Mouse (Mus musculus) monocyte, adult 5-6 weeks (primary cell): Measurements from ENCODE around the gene Iqch. TPM values are rescaled to one million over a fixed set of nuclear protein-coding genes. Genes with fewer than 3 reads are reported as not detected.

ENCODE experiments used
- ATAC-seq: fragments of 153-309, 156-312 bp; replicated peaks from 2 replicates; pipeline ENCODE4 v1.8.0; 2017; ENCODE audit warnings: mild to moderate bottlenecking; ENCODE audit not compliant: low TSS enrichment, insufficient number of reproducible peaks, severe bottlenecking, poor library complexity, low FRiP score
- total RNA-seq: library from RNA; stranded (forward); fragments of 200-1000, 200-491, 200-594 nt; gene quantifications from 3 replicates; pipeline ENCODE4 v1.2.3, GENCODE M21; 2017

Iqch gene
- not detected in 3 replicates for total RNA-seq

GRCm38 (mm10) chr9:63602043-63602939 lies at the start of gene Iqch, which contains the start of gene Aagab:
TSS of gene Iqch (minus strand) at chr9:63602493.
TSS of gene Aagab (plus strand) at chr9:63602660.
- peak; percentile 89 for ATAC-seq

DNA sequence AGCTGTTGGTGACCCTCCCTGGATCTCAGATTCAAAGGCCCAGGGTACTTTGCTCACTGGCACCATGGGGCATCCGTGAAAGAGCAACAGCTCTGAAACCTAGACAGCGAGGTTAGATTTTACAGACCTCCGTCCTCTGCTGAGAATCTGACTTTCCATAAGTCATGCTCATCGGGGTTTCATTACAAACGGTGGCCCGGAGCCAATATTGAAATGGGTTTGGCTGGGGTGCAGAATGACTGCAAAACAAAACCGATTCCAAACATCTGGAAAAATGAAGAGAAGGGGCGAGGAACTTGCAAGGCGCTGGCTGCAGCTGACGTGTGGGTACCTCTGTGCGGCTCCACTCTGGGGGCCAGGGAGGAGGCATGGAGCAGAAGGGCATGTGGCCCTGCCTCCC lies 49.3 kb upstream of the Iqch start:
- no peak for ATAC-seq

DNA sequence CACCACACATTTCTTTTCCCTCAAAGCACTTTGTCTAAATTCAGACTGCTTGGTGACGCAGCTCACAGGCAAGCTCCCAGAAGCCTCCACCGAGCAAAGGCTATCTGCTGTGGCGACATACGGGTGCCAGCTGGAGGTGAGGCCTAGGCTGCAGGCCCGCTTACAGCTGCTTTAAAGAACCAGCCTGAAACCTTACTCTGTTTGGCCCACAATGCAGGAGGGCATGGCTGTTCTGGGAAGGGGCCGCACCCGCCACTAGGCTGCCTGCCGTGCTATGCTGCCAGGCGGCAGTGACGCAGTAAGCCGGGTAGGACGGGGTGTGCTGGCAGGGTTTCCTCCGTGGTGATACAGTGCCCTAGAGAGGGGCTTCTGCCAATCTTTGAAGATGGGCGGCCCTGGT lies 48.6 kb upstream of the Iqch start:
- ATAC-seq = no peak

- no peak for ATAC-seq
Observed at GRCm38 (mm10) chr9:63649841-63650545, 47.7 kb upstream of the Iqch start.

- no peak for ATAC-seq
Observed at GRCm38 (mm10) chr9:63648520-63648918, 46.2 kb upstream of the Iqch start.

DNA sequence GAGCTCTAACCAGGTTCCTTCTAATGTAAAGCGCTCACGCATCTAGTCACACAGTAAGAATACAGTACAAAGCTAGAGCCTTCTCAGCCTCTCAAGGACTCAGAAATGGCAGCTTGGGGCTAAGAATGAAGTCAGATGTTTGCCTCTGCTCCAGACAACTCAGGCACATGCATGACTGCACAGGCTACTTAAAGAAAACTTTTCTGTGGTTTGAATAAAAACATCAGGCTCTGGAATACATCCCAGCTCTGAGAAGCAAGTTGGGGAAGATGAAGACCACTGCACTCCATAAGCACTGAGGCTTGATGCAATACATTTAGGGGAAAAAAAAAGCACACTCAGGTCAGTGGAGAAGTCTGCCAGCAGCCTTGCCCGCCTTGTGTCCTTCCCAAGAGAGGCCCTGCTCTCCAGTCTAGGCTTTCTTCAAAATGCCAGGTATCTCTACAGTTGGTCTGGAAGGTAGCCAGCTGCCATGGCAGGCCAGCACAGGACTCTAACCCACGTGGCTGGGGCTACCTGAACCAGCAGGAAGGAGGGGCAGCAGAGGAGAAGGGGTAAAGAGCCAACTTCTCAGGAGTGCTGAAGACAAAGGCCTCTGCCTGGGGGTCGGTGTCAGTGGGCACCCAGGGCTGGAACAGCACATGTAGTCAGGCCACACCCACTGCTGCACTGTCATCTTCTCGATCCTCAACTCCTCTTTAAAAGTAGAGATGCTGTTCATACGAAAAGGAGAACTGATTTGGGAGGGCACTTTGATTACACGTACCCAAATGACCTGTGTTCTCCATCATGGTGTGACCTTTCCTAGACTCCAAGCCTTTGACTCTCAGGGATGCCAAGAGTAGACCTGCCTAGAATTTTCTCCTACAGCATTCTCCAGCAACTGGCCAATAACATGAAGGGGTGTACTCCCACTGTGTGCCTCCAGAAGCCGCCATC lies 45.6 kb upstream of the Iqch start:
- ATAC-seq = no peak

- ATAC-seq = no peak
Observed at GRCm38 (mm10) chr9:63645084-63645483, 42.8 kb upstream of the Iqch start.

GRCm38 (mm10) chr9:63644011-63644410 lies 41.7 kb upstream of the Iqch start:
- ATAC-seq = no peak

DNA sequence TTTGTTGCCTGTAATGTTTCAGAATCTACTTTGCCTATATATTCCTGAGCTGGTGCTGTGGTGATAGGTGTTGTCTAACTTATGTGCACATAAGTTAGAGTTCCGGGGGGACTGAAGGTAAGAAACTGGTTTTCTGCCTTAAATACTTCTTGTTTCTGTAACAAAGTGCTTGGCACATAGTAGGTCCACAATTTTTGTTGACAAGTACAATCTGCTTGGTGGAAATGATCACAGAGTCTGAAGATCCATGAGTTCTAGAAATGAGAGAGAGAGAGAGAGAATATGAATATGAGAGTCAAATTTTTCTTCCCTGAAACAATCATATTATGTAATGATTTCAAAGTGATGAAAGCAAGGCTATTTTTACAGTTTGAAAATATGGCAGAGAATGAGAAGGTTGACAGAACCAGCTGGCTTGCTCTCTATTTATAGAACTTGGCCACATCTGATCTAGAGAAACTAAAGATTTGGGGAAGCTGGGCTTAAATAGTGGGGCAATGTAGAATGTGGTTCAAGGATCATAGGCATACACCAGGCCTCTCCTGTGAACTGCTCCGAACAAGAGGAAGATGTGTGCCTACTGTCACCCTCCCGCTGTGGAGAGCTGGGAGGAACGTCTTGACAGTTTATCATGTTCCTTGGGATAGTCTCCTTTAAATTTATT lies 39.8 kb upstream of the Iqch start:
- ATAC-seq = peak; percentile 88

DNA sequence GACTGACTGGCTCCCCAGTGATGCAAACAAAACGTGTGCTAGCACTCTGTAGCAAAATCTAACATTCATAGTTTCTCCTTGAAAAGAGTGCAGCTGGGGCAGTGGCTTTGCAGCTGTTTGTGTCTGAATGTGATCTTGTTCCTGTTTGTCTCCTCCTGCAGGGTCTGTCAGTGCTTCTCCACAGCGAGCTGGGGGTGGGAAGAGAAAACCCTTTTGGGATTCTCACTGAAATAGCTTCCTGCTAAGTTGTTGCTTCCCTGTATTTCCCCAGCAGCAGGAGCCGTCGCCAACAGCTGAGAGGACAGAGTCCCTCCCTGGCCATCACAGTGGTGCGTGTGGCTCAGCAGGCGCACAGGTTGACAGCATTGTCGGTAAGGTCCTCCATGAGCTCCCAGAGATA lies 33.8 kb upstream of the Iqch start:
- no peak for ATAC-seq

DNA sequence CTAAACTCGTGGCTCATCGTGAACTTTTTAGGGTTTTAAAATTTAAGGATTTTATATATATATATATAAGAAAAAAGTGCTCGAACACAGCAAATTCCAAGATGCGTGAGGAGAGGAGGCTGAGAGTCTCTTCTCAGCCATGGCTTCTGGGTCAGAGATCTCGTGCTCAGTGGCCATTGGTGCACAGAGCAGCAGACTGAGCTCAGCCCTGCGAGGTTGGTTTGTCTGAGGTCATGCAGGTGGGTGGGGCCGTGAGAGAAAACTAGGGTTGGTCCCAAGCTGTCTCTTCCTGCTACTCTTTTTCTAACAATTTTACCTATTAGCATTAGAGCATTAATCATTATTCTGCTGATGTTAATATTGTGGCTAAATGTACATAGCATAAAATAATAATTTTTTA lies 31.0 kb upstream of the Iqch start:
- ATAC-seq = no peak

- no peak for ATAC-seq
Observed at GRCm38 (mm10) chr9:63632924-63633323, 30.6 kb upstream of the Iqch start.

- ATAC-seq = no peak
Observed at GRCm38 (mm10) chr9:63632045-63632444, 29.8 kb upstream of the Iqch start.

DNA sequence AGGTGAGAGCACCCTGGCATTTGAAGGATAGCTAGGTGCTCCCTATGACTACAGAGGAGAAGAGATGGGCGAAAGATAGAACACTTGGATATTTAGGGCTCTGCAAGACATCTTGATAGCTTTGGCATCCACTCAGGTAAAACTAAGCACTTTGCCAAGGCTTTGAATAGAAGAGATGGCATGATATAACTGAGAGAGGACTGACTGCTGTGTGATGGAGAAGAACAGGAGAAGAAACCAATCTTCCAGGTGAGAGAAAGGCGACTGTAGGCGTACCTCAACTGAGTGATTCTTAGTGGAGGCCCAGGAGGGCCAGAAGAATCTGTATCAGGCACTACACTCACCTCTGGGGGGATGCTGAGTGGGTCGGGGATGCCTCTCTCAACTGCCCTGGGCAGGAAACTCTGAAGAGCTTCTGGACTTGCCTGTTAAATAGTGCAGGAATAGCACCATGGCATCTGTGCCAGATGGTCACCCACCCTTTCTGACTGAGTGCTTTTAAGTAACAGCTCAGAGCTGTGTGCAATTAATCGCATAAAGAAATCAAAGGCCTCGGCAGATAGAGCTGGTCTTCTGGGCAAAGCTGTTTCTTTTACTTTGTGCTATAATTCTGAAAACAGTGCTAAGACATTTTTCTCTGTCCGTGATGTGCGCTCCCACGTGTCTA lies 22.9 kb upstream of the Iqch start:
- ATAC-seq = no peak

GRCm38 (mm10) chr9:63623895-63624569 lies 21.7 kb upstream of the Iqch start:
- no peak for ATAC-seq

DNA sequence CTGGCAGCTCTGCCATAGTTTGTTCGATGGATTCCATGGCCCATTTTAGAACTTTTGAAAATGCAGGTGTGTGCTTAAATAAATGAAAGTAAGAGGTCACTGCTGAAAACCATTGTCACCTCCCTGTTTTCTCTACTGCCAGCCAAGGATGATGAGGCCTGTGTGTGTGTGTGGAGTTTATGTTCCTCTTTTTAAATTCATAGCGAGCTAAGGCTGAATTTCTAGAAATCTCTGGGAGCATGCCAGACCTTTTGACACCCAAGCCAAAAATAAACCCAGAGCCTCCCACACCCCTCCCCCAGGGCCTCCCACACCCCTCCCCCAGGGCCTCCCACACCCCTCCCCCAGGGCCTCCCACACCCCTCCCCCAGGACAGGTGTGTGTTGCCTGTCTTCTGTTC lies 15.7 kb upstream of the Iqch start:
- ATAC-seq = no peak
